Mouse (Mus musculus) G1E (cell line): ENCODE results near the gene Klrg2.

ENCODE experiments used
- CTCF ChIP-seq: IDR thresholded peaks from 2 replicates; pipeline ENCODE4 v1.5.1; 2012; ENCODE audit warnings: low read depth, low read length, inconsistent platforms, mixed read lengths
- POLR2AphosphoS5 ChIP-seq: IDR thresholded peaks from 2 replicates; pipeline ENCODE4 v1.6.1; 2012; ENCODE audit warnings: low read depth, low read length, inconsistent platforms; ENCODE audit not compliant: insufficient replicate concordance
- TAL1 ChIP-seq: conservative IDR thresholded peaks from 2 replicates; pipeline ENCODE4 v1.6.1; 2012; ENCODE audit warnings: low read depth, low read length, inconsistent platforms, mixed read lengths

- TF ChIP-seq TAL1 (no peak), CTCF (no peak), POLR2AphosphoS5 (no peak)
Measured at GRCm38 (mm10) chr6:38643039-38643438, 6.0 kb upstream of the Klrg2 start.
